Mouse (Mus musculus) ES-Bruce4 (cell line): ENCODE measurements around the gene Eea1.

Experiments
- CTCF ChIP-seq: IDR thresholded peaks from one replicate; pipeline ENCODE4 v1.8.1; 2011; ENCODE audit warnings: low read depth, low read length
- POLR2A ChIP-seq: IDR thresholded peaks from one replicate; pipeline ENCODE4 v1.8.1; 2011; ENCODE audit warnings: low read length; ENCODE audit not compliant: insufficient read depth

GRCm38 (mm10) chr10:96035951-96036350 lies 95.5 kb downstream of the Eea1 start:
- TF ChIP-seq POLR2A = no peak
- TF ChIP-seq CTCF = no peak
